Mouse (Mus musculus): ENCODE data around the gene Atg4d. TPM values are rescaled to one million over a fixed set of nuclear protein-coding genes. Genes with fewer than 3 reads are reported as not detected.

Atg4d gene
- total RNA-seq, 1 experiment, result 23.8 TPM

- in situ Hi-C loops (cut with MboI; ENCODE audit: low sequenced_read_pairs in 2 of 2, unreplicated experiment in 2 of 2), result no loop called here
These were observed 8.6 kb downstream of the Atg4d start for GRCm38 (mm10) chr9:21273520-21274228.

GRCm38 (mm10) chr9:21274336-21274735, 9.2 kb downstream of the Atg4d start:
- DNase-seq (ENCODE audit: low read depth, low spot score), result no peak
- Histone ChIP-seq H3K27ac (ENCODE audit: insufficient read depth, low read depth, low read length, poor library complexity, severe bottlenecking) (no peak overlapping the region), H3K4me3 (ENCODE audit: insufficient read depth in 1 of 2, low read depth in 1 of 2, low read length in 2 of 2, poor library complexity in 1 of 2, severe bottlenecking in 1 of 2) (no peak overlapping the region), H3K4me1 (ENCODE audit: control insufficient read depth in 2 of 2, insufficient read depth in 2 of 2, low read length in 2 of 2, poor library complexity in 1 of 2) (0 out of 4 replicates have a peak, but pooled peaks cover 0 to 2% of the 10 kb centered on the region in 2 experiments), H3K9me3 (ENCODE audit: control insufficient read depth, insufficient read depth, low read depth, low read length) (no peaks in the 10 kb centered on the region), H3K9ac (ENCODE audit: insufficient read depth, low read depth, low read length, poor library complexity, severe bottlenecking) (no peak overlapping the region), H3K36me3 (ENCODE audit: control insufficient read depth, insufficient read depth, low read length, poor library complexity, severe bottlenecking) (peaks cover 89% of the 10 kb centered on the region)
- TF ChIP-seq MAFK (IDR thresholded peaks at IDR 0.05; ENCODE audit: insufficient read depth, low read depth, low read length) (no peak), ZC3H11A (IDR thresholded peaks at IDR 0.05; ENCODE audit: borderline replicate concordance, low read depth, low read length) (no peak), CHD2 (IDR thresholded peaks at IDR 0.05; ENCODE audit: low read depth, low read length) (no peak), ZNF384 (IDR thresholded peaks at IDR 0.05; ENCODE audit: low read depth, low read length) (no peak)
- in situ Hi-C loops (cut with MboI; ENCODE audit: low sequenced_read_pairs in 2 of 2, unreplicated experiment in 2 of 2), result no loop called here

More at GRCm38 (mm10) chr9:21273520-21274228, 8.6 kb downstream of the Atg4d start:
- Histone ChIP-seq H3K27ac (ENCODE audit: insufficient read depth, low read depth, low read length, poor library complexity, severe bottlenecking) (no peak overlapping the region), H3K4me1 (ENCODE audit: control insufficient read depth in 2 of 2, insufficient read depth in 2 of 2, low read length in 2 of 2, poor library complexity in 1 of 2) (0 out of 4 replicates have a peak, but pooled peaks cover 0 to 2% of the 10 kb centered on the region in 2 experiments), H3K36me3 (ENCODE audit: control insufficient read depth, insufficient read depth, low read length, poor library complexity, severe bottlenecking) (peaks cover 86% of the 10 kb centered on the region), H3K9me3 (ENCODE audit: control insufficient read depth, insufficient read depth, low read depth, low read length) (no peaks in the 10 kb centered on the region), H3K9ac (ENCODE audit: insufficient read depth, low read depth, low read length, poor library complexity, severe bottlenecking) (no peak overlapping the region), H3K4me3 (ENCODE audit: insufficient read depth in 1 of 2, low read depth in 1 of 2, low read length in 2 of 2, poor library complexity in 1 of 2, severe bottlenecking in 1 of 2) (no peak overlapping the region)
- no peak for TF ChIP-seq ZNF384 (IDR thresholded peaks at IDR 0.05; ENCODE audit: low read depth, low read length)
- no peak for TF ChIP-seq MAFK (IDR thresholded peaks at IDR 0.05; ENCODE audit: insufficient read depth, low read depth, low read length)
- no peak for TF ChIP-seq CHD2 (IDR thresholded peaks at IDR 0.05; ENCODE audit: low read depth, low read length)
- no peak for TF ChIP-seq ZC3H11A (IDR thresholded peaks at IDR 0.05; ENCODE audit: borderline replicate concordance, low read depth, low read length)
- no peak for TF ChIP-seq HCFC1 (IDR thresholded peaks at IDR 0.05; ENCODE audit: borderline replicate concordance, insufficient read depth, low read length)
- no peak for DNase-seq (ENCODE audit: low read depth, low spot score)

DNA sequence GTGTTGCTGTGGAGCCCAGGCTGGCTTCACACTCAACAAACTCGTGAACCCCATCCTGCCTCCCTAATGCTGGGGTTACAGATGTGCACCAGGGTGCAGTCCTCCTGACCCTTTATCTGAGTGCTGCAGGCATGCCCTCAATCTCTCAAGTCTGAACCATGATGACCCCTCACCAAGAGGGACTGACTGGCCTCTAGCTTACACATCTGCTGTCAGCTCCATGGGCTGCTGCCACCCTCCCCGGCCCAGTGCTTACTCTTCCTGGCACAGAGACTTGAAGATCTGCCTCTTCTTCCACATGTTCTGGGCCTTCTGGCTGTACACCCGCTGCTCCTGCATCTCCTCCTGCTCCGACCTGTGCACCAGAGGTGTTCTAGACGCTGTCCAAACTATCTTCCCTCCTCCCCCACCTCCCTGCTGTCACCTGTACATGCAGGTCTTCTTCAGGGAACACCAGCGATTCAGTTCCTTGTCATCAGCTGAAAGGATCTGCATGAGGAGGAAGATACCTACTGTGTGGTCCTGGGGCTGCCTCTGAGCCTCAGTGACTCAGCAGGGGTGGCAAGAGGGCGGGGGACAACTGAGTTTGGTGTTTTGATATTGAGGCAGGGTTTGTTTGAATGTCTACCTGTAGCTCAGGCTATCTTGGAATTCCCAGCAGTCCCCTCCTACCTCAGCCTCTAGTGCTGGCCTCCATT, 10.1 kb downstream of the Atg4d start:
- H3K9ac ChIP-seq (ENCODE audit: insufficient read depth, low read depth, low read length, poor library complexity, severe bottlenecking), result no peak overlapping the region
- no peaks in the 10 kb centered on the region for H3K9me3 ChIP-seq (ENCODE audit: control insufficient read depth, insufficient read depth, low read depth, low read length)
- peaks cover 0 to 4% of the 10 kb centered on the region in 2 experiments; a peak in 1 of 4 replicates for H3K4me1 ChIP-seq (ENCODE audit: control insufficient read depth in 2 of 2, insufficient read depth in 2 of 2, low read length in 2 of 2, poor library complexity in 1 of 2)
- DNase-seq (ENCODE audit: low read depth, low spot score), result no peak
- H3K27ac ChIP-seq (ENCODE audit: insufficient read depth, low read depth, low read length, poor library complexity, severe bottlenecking), result no peak overlapping the region
- H3K36me3 ChIP-seq (ENCODE audit: control insufficient read depth, insufficient read depth, low read length, poor library complexity, severe bottlenecking), result peaks cover 92% of the 10 kb centered on the region
- TF ChIP-seq ZNF384 (IDR thresholded peaks at IDR 0.05; ENCODE audit: low read depth, low read length), result no peak
- no peak for TF ChIP-seq MAFK (IDR thresholded peaks at IDR 0.05; ENCODE audit: insufficient read depth, low read depth, low read length)
- no peak for TF ChIP-seq HCFC1 (IDR thresholded peaks at IDR 0.05; ENCODE audit: borderline replicate concordance, insufficient read depth, low read length)
- no peak for TF ChIP-seq ZC3H11A (IDR thresholded peaks at IDR 0.05; ENCODE audit: borderline replicate concordance, low read depth, low read length)
- TF ChIP-seq CHD2 (IDR thresholded peaks at IDR 0.05; ENCODE audit: low read depth, low read length), result no peak
- in situ Hi-C loops (cut with MboI; ENCODE audit: low sequenced_read_pairs in 2 of 2, unreplicated experiment in 2 of 2), result no loop called here
- H3K4me3 ChIP-seq (ENCODE audit: insufficient read depth in 1 of 2, low read depth in 1 of 2, low read length in 2 of 2, poor library complexity in 1 of 2, severe bottlenecking in 1 of 2), result no peak overlapping the region

DNA sequence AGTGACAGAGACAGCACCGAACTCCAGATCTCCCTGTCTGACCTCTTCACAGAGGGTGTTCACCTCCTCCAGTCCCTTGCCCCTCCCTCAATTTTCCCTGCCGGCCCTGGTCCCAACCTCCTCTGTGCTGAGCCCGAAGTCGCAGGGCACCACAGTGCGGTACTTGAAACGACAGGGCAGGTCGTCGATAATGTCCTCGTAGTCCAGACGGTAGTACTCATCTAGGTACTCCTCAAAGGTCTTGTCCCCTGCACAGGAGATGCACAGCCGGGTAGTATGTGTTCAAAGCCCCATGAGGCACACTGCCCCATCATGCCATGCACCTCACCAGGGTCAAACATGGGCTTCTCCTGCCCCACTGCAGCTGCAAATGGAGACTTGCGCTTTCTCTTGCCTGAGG, 10.6 kb downstream of the Atg4d start:
- no peak for DNase-seq (ENCODE audit: low read depth, low spot score)
- in situ Hi-C loops (cut with MboI; ENCODE audit: low sequenced_read_pairs in 2 of 2, unreplicated experiment in 2 of 2), result no loop called here
- no peak overlapping the region for H3K27ac ChIP-seq (ENCODE audit: insufficient read depth, low read depth, low read length, poor library complexity, severe bottlenecking)
- H3K9me3 ChIP-seq (ENCODE audit: control insufficient read depth, insufficient read depth, low read depth, low read length), result no peaks in the 10 kb centered on the region
- no peak overlapping the region for H3K4me3 ChIP-seq (ENCODE audit: insufficient read depth in 1 of 2, low read depth in 1 of 2, low read length in 2 of 2, poor library complexity in 1 of 2, severe bottlenecking in 1 of 2)
- no peak overlapping the region for H3K9ac ChIP-seq (ENCODE audit: insufficient read depth, low read depth, low read length, poor library complexity, severe bottlenecking)
- peaks cover 90% of the 10 kb centered on the region for H3K36me3 ChIP-seq (ENCODE audit: control insufficient read depth, insufficient read depth, low read length, poor library complexity, severe bottlenecking)
- peaks cover 0 to 4% of the 10 kb centered on the region in 2 experiments; a peak in 1 of 4 replicates for H3K4me1 ChIP-seq (ENCODE audit: control insufficient read depth in 2 of 2, insufficient read depth in 2 of 2, low read length in 2 of 2, poor library complexity in 1 of 2)
- TF ChIP-seq MAFK (IDR thresholded peaks at IDR 0.05; ENCODE audit: insufficient read depth, low read depth, low read length) (no peak), ZNF384 (IDR thresholded peaks at IDR 0.05; ENCODE audit: low read depth, low read length) (no peak), ZC3H11A (IDR thresholded peaks at IDR 0.05; ENCODE audit: borderline replicate concordance, low read depth, low read length) (no peak), CHD2 (IDR thresholded peaks at IDR 0.05; ENCODE audit: low read depth, low read length) (no peak), HCFC1 (IDR thresholded peaks at IDR 0.05; ENCODE audit: borderline replicate concordance, insufficient read depth, low read length) (no peak)

Data from ES-E14 (cell line).